Mouse (Mus musculus) splenic B cell, adult 2 months (primary cell): ENCODE results near the gene Tmod3.
"Not testable (repeated sequence)": the region's sequence is repeated elsewhere in the genome, so short reads cannot be mapped to it uniquely, and the experiment has no call there.

Source experiments
- DNase-seq: peaks from one replicate; pipeline ENCODE4 v3.0.0-alpha.2; 2011; ENCODE audit warnings: low read depth, low spot score
- H3K27me3 ChIP-seq: 2 replicates; pipeline ENCODE4 v1.6.1; 2012; ENCODE audit warnings: mild to moderate bottlenecking, low read length, moderate library complexity, mixed read lengths; ENCODE audit not compliant: control insufficient read depth, poor library complexity, insufficient read depth, severe bottlenecking
- H3K36me3 ChIP-seq: 2 replicates; pipeline ENCODE4 v1.6.1; 2012; ENCODE audit warnings: mild to moderate bottlenecking, low read length, moderate library complexity, mixed read lengths; ENCODE audit not compliant: control insufficient read depth, poor library complexity, insufficient read depth, severe bottlenecking

Tmod3 gene

GRCm38 (mm10) chr9:75494407-75495005 lies 65.0 kb downstream of the Tmod3 start:
- Histone ChIP-seq H3K36me3 (peaks cover 4% of the 10 kb centered on the region; the same call in 1 of the 2 replicates), H3K27me3 (no peaks in the 10 kb centered on the region)
- no peak for DNase-seq

DNA sequence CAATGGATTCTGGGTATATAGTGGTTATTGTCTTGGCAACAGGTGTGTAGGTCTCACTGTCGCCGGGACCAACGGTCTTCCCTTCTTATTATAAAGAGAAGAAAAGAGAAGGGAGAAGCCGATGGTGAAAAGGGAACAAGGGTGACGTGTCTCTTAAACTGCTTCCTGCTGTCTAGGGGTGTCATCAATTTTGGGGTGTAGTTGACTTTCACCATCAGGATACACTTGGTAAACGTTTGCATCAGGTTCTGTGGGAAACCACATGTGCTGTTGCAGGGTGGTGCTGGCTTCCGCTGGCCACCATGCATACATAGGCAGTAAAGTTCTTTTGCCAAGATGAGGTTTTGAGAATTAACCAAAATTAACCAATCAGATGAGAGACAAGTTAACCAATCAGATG lies 71.2 kb downstream of the Tmod3 start:
- not testable (repeated sequence) for DNase-seq, H3K36me3 ChIP-seq, H3K27me3 ChIP-seq

DNA sequence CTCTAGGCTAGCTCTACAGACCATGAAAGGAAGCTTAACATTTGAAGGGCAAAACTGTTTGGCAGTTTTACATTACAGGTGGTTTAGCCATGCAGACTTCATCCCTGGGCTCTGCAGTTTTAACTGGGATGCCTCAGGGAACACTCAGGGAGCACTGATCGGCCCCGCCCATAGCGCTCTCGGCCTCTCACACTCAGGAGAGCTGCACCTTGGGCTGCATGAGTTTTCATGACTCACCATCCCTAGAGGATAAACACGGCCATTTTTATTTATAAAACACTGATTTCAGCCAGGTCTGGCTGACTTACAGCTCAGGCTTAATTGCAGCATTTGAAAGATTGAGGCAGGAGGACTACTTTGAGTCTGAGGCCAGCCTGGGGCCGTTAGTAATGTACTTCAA lies 74.2 kb downstream of the Tmod3 start:
- no peak for DNase-seq
- H3K27me3 ChIP-seq: no peaks in the 10 kb centered on the region
- no peaks in the 10 kb centered on the region for H3K36me3 ChIP-seq

DNA sequence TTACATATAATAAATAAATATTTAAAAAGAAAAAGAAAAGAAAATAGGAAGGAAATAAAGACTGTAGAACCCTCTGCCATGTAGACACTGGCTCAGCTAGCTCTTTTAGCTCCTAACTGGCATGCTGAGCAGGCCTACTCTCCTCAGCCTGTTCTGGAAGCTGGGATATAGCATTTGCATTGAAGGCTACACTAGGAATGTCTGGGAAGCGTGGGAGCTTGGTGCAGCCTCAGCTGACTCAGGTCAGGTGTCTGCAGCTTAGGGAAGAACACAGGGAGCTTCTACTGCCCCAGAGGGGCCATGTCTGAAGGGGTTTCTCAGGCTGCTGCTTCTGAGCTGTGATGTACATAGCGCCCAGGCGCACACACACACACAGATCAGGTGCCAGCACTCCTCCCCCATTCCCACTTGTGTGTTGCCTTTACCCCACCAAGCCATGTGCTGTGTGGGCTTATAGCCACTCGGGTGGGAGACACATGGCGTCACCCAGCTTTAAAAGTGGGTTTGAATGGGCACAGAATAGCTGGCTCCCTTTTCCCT lies 78.9 kb downstream of the Tmod3 start:
- H3K36me3 ChIP-seq: no peaks in the 10 kb centered on the region
- no peak for DNase-seq
- no peaks in the 10 kb centered on the region for H3K27me3 ChIP-seq

DNA sequence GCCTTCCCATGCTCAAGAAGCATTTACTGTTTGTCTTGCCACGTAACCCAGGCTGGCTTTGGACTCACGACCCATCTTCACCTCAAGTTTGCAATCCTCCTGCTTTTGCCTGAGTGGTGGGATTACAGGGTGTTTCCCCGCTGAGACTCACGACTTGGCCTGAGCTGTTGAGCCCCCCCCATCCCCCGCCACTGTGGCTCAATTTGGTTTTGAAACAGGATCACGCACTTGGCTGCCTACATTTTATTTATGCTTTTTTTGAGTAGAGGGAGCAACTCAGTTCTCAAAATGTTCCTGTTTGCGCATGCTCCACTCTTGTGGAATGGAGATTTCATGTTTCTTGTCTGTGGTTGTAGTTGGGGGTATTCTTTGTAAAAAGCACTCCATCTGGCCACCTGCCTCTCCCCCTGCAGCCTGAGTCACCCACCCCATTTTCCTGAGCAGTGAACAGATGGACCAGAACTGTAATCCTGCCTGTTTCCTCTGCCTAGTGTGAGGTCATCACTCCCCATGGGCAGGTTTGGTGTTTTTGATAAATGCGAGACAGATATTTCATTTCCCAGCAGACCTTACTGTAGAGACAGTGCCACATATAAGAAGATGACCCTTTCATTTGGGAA lies 80.2 kb downstream of the Tmod3 start:
- Histone ChIP-seq H3K27me3 (no peaks in the 10 kb centered on the region), H3K36me3 (no peaks in the 10 kb centered on the region)
- DNase-seq: no peak

GRCm38 (mm10) chr9:75477212-75477611 lies 82.2 kb downstream of the Tmod3 start:
- no peaks in the 10 kb centered on the region for H3K36me3 ChIP-seq
- H3K27me3 ChIP-seq: no peaks in the 10 kb centered on the region
- no peak for DNase-seq

- peak; percentile 59 for DNase-seq
- H3K36me3 ChIP-seq: peaks cover 6% of the 10 kb centered on the region
- no peaks in the 10 kb centered on the region; the same call in 1 of the 2 replicates for H3K27me3 ChIP-seq
Measured at GRCm38 (mm10) chr9:75468297-75468696, 91.2 kb downstream of the Tmod3 start.

- peaks cover 6% of the 10 kb centered on the region for H3K36me3 ChIP-seq
- DNase-seq: no peak
- H3K27me3 ChIP-seq: no peaks in the 10 kb centered on the region; the same call in 1 of the 2 replicates
Measured at GRCm38 (mm10) chr9:75467581-75467980, 91.9 kb downstream of the Tmod3 start.

- Histone ChIP-seq H3K36me3 (peaks cover 6% of the 10 kb centered on the region), H3K27me3 (no peaks in the 10 kb centered on the region; the same call in 1 of the 2 replicates)
- peak; percentile 6 for DNase-seq
Measured at GRCm38 (mm10) chr9:75466641-75467040, 92.8 kb downstream of the Tmod3 start.

DNA sequence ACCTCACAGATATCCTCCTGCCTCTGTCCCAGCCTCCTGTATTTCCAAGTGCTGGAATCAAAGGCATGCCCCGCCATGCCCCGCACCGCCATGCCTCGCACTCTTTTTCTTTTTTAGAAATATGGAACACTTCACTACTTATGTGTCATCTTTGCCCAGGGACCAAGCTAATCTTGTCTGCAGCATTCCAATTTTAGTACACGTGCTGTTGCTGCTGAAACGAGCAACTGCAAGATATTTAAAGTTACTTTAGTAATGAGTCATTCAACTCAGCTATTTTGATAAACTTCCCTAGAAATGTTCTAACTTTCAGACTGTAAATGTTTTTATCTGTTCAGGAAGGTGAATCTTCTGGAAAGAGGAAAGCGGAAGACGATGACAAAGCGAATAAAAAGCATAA lies 93.6 kb downstream of the Tmod3 start:
- DNase-seq: no peak
- Histone ChIP-seq H3K36me3 (peaks cover 6% of the 10 kb centered on the region), H3K27me3 (no peaks in the 10 kb centered on the region; the same call in 1 of the 2 replicates)

- no peak for DNase-seq
- Histone ChIP-seq H3K36me3 (peaks cover 9% of the 10 kb centered on the region), H3K27me3 (no peaks in the 10 kb centered on the region; the same call in 1 of the 2 replicates)
Measured at GRCm38 (mm10) chr9:75463050-75463660, 96.3 kb downstream of the Tmod3 start.

DNA sequence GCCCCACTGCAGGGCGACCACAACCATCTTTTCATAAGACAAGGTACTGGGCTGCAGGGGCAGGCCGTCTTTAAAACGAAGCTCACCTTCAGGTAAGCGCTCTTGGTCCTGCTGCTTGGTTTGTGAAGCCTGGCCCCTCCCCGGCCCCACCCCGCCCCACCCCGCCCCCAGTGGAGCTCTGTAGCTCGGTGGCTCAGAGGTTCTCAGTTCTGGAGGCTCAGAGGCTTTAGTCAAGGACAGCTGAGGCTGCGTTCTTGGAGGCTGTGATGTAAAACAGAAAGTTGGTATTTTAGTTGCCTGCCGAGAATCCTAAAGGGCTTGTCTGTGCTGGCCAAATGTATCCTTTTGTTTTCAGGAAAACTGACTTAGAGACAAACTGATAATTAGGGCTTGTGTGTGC lies 103.8 kb downstream of the Tmod3 start:
- DNase-seq: no peak
- H3K27me3 ChIP-seq: no peaks in the 10 kb centered on the region
- peaks cover 20% of the 10 kb centered on the region for H3K36me3 ChIP-seq

- DNase-seq: no peak
- H3K36me3 ChIP-seq: peaks cover 18% of the 10 kb centered on the region
- H3K27me3 ChIP-seq: no peaks in the 10 kb centered on the region
Measured at GRCm38 (mm10) chr9:75453994-75454393, 105.5 kb downstream of the Tmod3 start.

- Histone ChIP-seq H3K27me3 (no peaks in the 10 kb centered on the region), H3K36me3 (peaks cover 10% of the 10 kb centered on the region)
- no peak for DNase-seq
Measured at GRCm38 (mm10) chr9:75448021-75448420, 111.4 kb downstream of the Tmod3 start.
